Mouse (Mus musculus) E14TG2a.4 (cell line): ENCODE data around the gene Gm10203.

Experiments used
- H3K27me3 ChIP-seq: 2 replicates; pipeline ENCODE4 v1.6.1; 2014; ENCODE audit warnings: low read length, control low read depth; ENCODE audit not compliant: insufficient read depth
- H3K36me3 ChIP-seq: 2 replicates; pipeline ENCODE4 v1.6.1; 2014; ENCODE audit warnings: low read length, control low read depth; ENCODE audit not compliant: insufficient read depth
- H3K4me1 ChIP-seq: replicated peaks from 2 replicates; pipeline ENCODE4 v1.6.1; 2014; ENCODE audit warnings: low read depth, low read length, control low read depth
- H3K4me3 ChIP-seq: replicated peaks from 2 replicates; pipeline ENCODE4 v1.5.1; 2014; ENCODE audit warnings: mild to moderate bottlenecking, low read length
- H3K9me3 ChIP-seq: 2 replicates; pipeline ENCODE4 v1.6.1; 2014; ENCODE audit warnings: low read length, control low read depth
- CTCF ChIP-seq: conservative IDR thresholded peaks from 2 replicates; pipeline ENCODE4 v1.5.1; 2014; ENCODE audit warnings: low read length
- NANOG ChIP-seq: IDR thresholded peaks from 2 replicates; pipeline ENCODE4 v1.6.1; 2014; ENCODE audit warnings: borderline replicate concordance, low read length, mixed read lengths
- POU5F1 ChIP-seq: IDR thresholded peaks from 2 replicates; pipeline ENCODE4 v1.6.1; 2014; ENCODE audit warnings: low read length, borderline replicate concordance

The Gm10203 gene

DNA sequence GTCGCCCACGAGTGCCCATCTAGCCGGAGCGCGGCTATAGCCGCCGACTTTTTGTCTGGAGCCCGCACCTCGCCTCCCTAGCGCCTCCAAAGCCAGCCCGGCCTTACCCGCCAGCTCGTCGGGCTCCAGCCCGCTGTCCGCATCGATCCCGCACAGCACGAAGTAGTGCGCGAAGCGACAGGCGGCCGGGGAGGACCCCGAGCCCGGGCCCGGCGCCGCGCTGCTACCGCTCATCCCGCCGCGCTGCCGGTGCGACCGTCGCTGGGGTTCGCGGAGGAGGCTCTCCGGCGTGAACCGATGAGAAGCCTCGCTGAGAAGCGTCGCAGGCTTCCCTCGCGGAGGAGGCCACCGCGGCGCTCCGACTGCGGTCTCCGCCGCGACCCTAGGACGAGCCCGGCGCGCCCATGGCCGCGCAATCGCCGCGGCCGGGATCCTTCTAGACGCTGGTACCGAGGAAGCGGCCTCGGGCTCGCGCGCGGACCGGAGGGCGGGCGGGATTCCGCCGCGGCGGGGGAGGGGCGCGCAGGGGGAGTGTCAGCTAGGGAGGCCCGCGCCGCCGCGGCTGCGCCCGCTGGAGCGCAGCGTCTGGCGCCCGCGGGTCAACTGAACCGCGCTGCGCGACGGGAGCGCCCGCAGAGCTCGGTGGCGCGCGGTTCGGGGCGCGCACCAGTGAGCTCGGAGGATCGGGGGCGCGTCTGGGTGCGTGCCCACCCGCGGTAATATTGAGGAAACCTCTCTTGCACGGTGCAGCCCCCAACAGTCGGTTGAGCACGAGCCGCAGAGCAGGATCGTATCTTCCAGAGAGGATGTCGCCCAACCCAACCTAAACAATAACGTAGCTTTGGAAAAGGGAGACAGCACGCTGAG, 28.7 kb upstream of the Gm10203 start, which contains the start of gene Dennd5b:
Gene Dennd5b (minus strand): TSS at position 605 of the 867 bp plus-strand sequence.
- TF ChIP-seq POU5F1 (no peak), CTCF (no peak), NANOG (no peak)
- Histone ChIP-seq H3K36me3 (no peaks in the 10 kb centered on the region), H3K27me3 (peaks cover 30% of the 10 kb centered on the region), H3K4me1 (peaks cover 4% of the 10 kb centered on the region), H3K4me3 (peak within 1 kb of the TSS; percentile 92), H3K9me3 (no peaks in the 10 kb centered on the region)

- H3K27me3 ChIP-seq = peaks cover 31% of the 10 kb centered on the region
- no peaks in the 10 kb centered on the region for H3K36me3 ChIP-seq
- H3K4me1 ChIP-seq = peaks cover 4% of the 10 kb centered on the region
- H3K9me3 ChIP-seq = no peaks in the 10 kb centered on the region
- TF ChIP-seq POU5F1 (no peak), CTCF (no peak), NANOG (no peak)
- peak overlapping the region; percentile 92 for H3K4me3 ChIP-seq
Observed at GRCm38 (mm10) chr6:149101943-149102243, 28.1 kb upstream of the Gm10203 start.

GRCm38 (mm10) chr6:149103451-149103850, 26.5 kb upstream of the Gm10203 start:
- peaks cover 32% of the 10 kb centered on the region for H3K27me3 ChIP-seq
- H3K4me3 ChIP-seq = no peak overlapping the region
- H3K36me3 ChIP-seq = no peaks in the 10 kb centered on the region
- peaks cover 4% of the 10 kb centered on the region for H3K4me1 ChIP-seq
- TF ChIP-seq POU5F1 (no peak), NANOG (no peak), CTCF (no peak)
- H3K9me3 ChIP-seq = no peaks in the 10 kb centered on the region

- Histone ChIP-seq H3K4me1 (no peaks in the 10 kb centered on the region), H3K36me3 (no peaks in the 10 kb centered on the region), H3K4me3 (no peak overlapping the region), H3K9me3 (no peaks in the 10 kb centered on the region), H3K27me3 (peaks cover 5% of the 10 kb centered on the region)
- TF ChIP-seq CTCF = no peak
- TF ChIP-seq NANOG = no peak
- TF ChIP-seq POU5F1 = no peak
Observed at GRCm38 (mm10) chr6:149107615-149108014, 22.4 kb upstream of the Gm10203 start.

DNA sequence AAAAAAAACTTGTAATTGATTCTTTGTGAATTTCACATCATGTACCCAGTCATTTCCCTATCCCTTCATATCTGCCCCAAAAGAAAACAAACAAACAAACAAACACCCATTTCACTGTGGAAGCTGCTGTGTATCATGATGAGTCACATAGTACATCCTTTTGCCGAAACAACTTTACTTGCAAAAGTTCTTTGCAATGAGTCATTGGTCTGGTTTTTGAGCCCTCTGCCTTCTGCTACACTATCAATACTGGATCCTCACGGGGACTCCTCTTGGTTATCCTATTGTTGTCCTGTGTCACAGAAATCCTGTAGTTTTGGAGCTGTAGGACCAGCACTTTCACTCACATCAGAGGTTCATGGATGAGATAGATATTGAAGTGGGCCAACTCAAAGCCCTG, 21.1 kb upstream of the Gm10203 start:
- Histone ChIP-seq H3K4me1 (no peaks in the 10 kb centered on the region), H3K9me3 (no peaks in the 10 kb centered on the region), H3K27me3 (peaks cover 2% of the 10 kb centered on the region; the same call in 1 of the 2 replicates), H3K36me3 (no peaks in the 10 kb centered on the region), H3K4me3 (no peak overlapping the region)
- TF ChIP-seq NANOG (no peak), CTCF (no peak), POU5F1 (no peak)

- TF ChIP-seq CTCF = no peak
- TF ChIP-seq POU5F1 = no peak
- no peak for TF ChIP-seq NANOG
- H3K4me1 ChIP-seq = peaks cover 16% of the 10 kb centered on the region
- H3K36me3 ChIP-seq = no peaks in the 10 kb centered on the region
- H3K9me3 ChIP-seq = no peaks in the 10 kb centered on the region
- H3K27me3 ChIP-seq = no peaks in the 10 kb centered on the region
- H3K4me3 ChIP-seq = no peak overlapping the region
Observed at GRCm38 (mm10) chr6:149116992-149117391, 13.0 kb upstream of the Gm10203 start.

- Histone ChIP-seq H3K4me1 (peaks cover 26% of the 10 kb centered on the region), H3K4me3 (no peak overlapping the region), H3K27me3 (no peaks in the 10 kb centered on the region), H3K9me3 (no peaks in the 10 kb centered on the region), H3K36me3 (no peaks in the 10 kb centered on the region)
- TF ChIP-seq CTCF (no peak), POU5F1 (no peak), NANOG (no peak)
Observed at GRCm38 (mm10) chr6:149118935-149119334, 11.0 kb upstream of the Gm10203 start.

- TF ChIP-seq POU5F1 = no peak
- TF ChIP-seq NANOG = no peak
- peak; percentile 97 for TF ChIP-seq CTCF
Observed at GRCm38 (mm10) chr6:149119853-149120252, 10.1 kb upstream of the Gm10203 start.

More at GRCm38 (mm10) chr6:149119853-149120252, 10.1 kb upstream of the Gm10203 start:
- peaks cover 26% of the 10 kb centered on the region for H3K4me1 ChIP-seq
- H3K9me3 ChIP-seq = no peaks in the 10 kb centered on the region
- H3K4me3 ChIP-seq = no peak overlapping the region
- no peaks in the 10 kb centered on the region for H3K36me3 ChIP-seq
- H3K27me3 ChIP-seq = no peaks in the 10 kb centered on the region
